Mouse (Mus musculus) midbrain, postnatal 0 days (tissue): ENCODE measurements around the gene Slc1a6. TPM values are rescaled to one million over a fixed set of nuclear protein-coding genes. Genes with fewer than 3 reads are reported as not detected.

Experiments
- ATAC-seq: fragments of 200-750 bp; cut with Nextera tagmentation; 2 replicates; pipeline ENCODE4 v1.8.0; 2017; ENCODE audit warnings: moderate number of reproducible peaks, mild to moderate bottlenecking, moderate TSS enrichment, moderate library complexity; ENCODE audit not compliant: low FRiP score
- DNase-seq: peaks from one replicate; pipeline ENCODE4 v3.0.0-alpha.2; 2015; ENCODE audit warnings: low spot score
- H3K27ac ChIP-seq: fragments of 300-500 bp; sonication (generic); 2 replicates; pipeline ENCODE4 v1.5.1; 2014; ENCODE audit warnings: low read depth, mild to moderate bottlenecking, low read length, mixed read lengths
- H3K27me3 ChIP-seq: fragments of 300-500 bp; sonication (generic); 2 replicates; pipeline ENCODE4 v1.6.1; 2014; ENCODE audit warnings: low read length, control low read depth, mixed read lengths; ENCODE audit not compliant: insufficient read depth
- H3K36me3 ChIP-seq: fragments of 300-500 bp; sonication (generic); 2 replicates; pipeline ENCODE4 v1.6.1; 2014; ENCODE audit warnings: low read length, control low read depth, mixed read lengths; ENCODE audit not compliant: insufficient read depth
- H3K4me1 ChIP-seq: fragments of 300-500 bp; sonication (generic); 2 replicates; pipeline ENCODE4 v1.6.1; 2014; ENCODE audit warnings: mild to moderate bottlenecking, control low read depth, antibody characterized with exemption, low read length, mixed read lengths; ENCODE audit not compliant: insufficient read depth
- H3K4me2 ChIP-seq: fragments of 300-500 bp; sonication (generic); 2 replicates; pipeline ENCODE4 v1.6.1; 2014; ENCODE audit warnings: low read depth, mild to moderate bottlenecking, low read length, mixed read lengths; ENCODE audit not compliant: poor library complexity, severe bottlenecking
- H3K4me3 ChIP-seq: fragments of 300-500 bp; sonication (generic); 2 replicates; pipeline ENCODE4 v1.5.1; 2014; ENCODE audit warnings: low read depth, mild to moderate bottlenecking, low read length, moderate library complexity
- H3K9ac ChIP-seq: fragments of 300-500 bp; sonication (generic); replicated peaks from 2 replicates; pipeline ENCODE4 v1.6.1; 2014; ENCODE audit warnings: mild to moderate bottlenecking, low read length, moderate library complexity, mixed read lengths; ENCODE audit not compliant: poor library complexity, severe bottlenecking
- H3K9me3 ChIP-seq: fragments of 300-500 bp; sonication (generic); 2 replicates; pipeline ENCODE4 v1.6.1; 2016; ENCODE audit warnings: low read length, control low read depth
- CTCF ChIP-seq: IDR thresholded peaks from 2 replicates; pipeline ENCODE4 v1.5.1; 2016; ENCODE audit warnings: antibody characterized with exemption, mild to moderate bottlenecking
- WGBS: fragments of 180-500 bp; shearing (Covaris S2); extraction: QIAGEN DNeasy Blood & Tissue Kit; methylation state at CpG from one replicate; pipeline ENCODE4 v1.1.7; 2014; 5-methylcytosine and 5-hydroxymethylcytosine counted together
- polyA plus RNA-seq: library from polyadenylated mRNA; unstranded; fragments of >200 nt; fragmentation: Nextera tagmentation; extraction: Ambion mirVana; gene quantifications from 2 replicates; pipeline ENCODE4 v1.2.1, GENCODE M21; 2015
- total RNA-seq: library from RNA; depleted of rRNA; stranded (reverse); fragments of >200 nt; gene quantifications from 2 replicates; pipeline ENCODE4 v1.2.3, GENCODE M21; 2014; rRNA removed

The Slc1a6 gene
- total RNA-seq (45.9 and 66.1 TPM in 2 replicates), polyA plus RNA-seq (30.7 and 33.4 TPM in 2 replicates)

- Histone ChIP-seq H3K4me3 (peak within 1 kb of the TSS; percentile 75), H3K27me3 (no peaks in the 10 kb centered on the region), H3K4me1 (0 out of 2 replicates have a peak, but pooled peaks cover 2% of the 10 kb centered on the region), H3K9me3 (no peaks in the 10 kb centered on the region), H3K9ac (peak within 1 kb of the TSS; percentile 85), H3K36me3 (no peaks in the 10 kb centered on the region), H3K4me2 (peak within 1 kb of the TSS; percentile 70), H3K27ac (peak within 1 kb of the TSS; percentile 72)
- DNase-seq (peak; percentile 36), ATAC-seq (peak; percentile 81)
- TF ChIP-seq CTCF, result no peak
- WGBS, result under 1% methylated on average over 37 of the region's 54 CpGs
These were observed at the start of gene Slc1a6 for GRCm38 (mm10) chr10:78779981-78780651. Slc1a6 (plus strand) TSS chr10:78780496.

GRCm38 (mm10) chr10:78739821-78740220 lies 40.5 kb upstream of the Slc1a6 start:
- H3K9me3 ChIP-seq, result no peaks in the 10 kb centered on the region
- H3K9ac ChIP-seq, result no peak overlapping the region
- no peak for TF ChIP-seq CTCF
- H3K4me3 ChIP-seq, result no peak overlapping the region
- no peak overlapping the region for H3K27ac ChIP-seq
- no peaks in the 10 kb centered on the region for H3K4me1 ChIP-seq
- no peak overlapping the region for H3K4me2 ChIP-seq
- no peak for ATAC-seq
- no peak for DNase-seq
- WGBS, result 87% methylated on average over 4 of the region's 4 CpGs
- no peaks in the 10 kb centered on the region for H3K36me3 ChIP-seq
- no peaks in the 10 kb centered on the region for H3K27me3 ChIP-seq

GRCm38 (mm10) chr10:78743721-78744120 lies 36.6 kb upstream of the Slc1a6 start:
- no peak overlapping the region for H3K9ac ChIP-seq
- no peaks in the 10 kb centered on the region for H3K27me3 ChIP-seq
- H3K4me2 ChIP-seq, result no peak overlapping the region
- no peak overlapping the region for H3K27ac ChIP-seq
- no peaks in the 10 kb centered on the region for H3K9me3 ChIP-seq
- H3K4me1 ChIP-seq, result no peaks in the 10 kb centered on the region; the same call in 1 of the 2 replicates
- ATAC-seq (no peak), DNase-seq (no peak)
- H3K36me3 ChIP-seq, result no peaks in the 10 kb centered on the region
- peak; percentile 33 for TF ChIP-seq CTCF
- H3K4me3 ChIP-seq, result no peak overlapping the region

GRCm38 (mm10) chr10:78745453-78746232 lies 34.7 kb upstream of the Slc1a6 start:
- Histone ChIP-seq H3K9ac (no peak overlapping the region), H3K4me3 (no peak overlapping the region), H3K27me3 (no peaks in the 10 kb centered on the region), H3K9me3 (no peaks in the 10 kb centered on the region), H3K36me3 (no peaks in the 10 kb centered on the region), H3K27ac (no peak overlapping the region), H3K4me2 (no peak overlapping the region), H3K4me1 (no peaks in the 10 kb centered on the region; the same call in 1 of the 2 replicates)
- no peak for DNase-seq
- WGBS, result 61% methylated on average over 4 of the region's 4 CpGs
- ATAC-seq, result no peak
- peak; percentile 57 for TF ChIP-seq CTCF

GRCm38 (mm10) chr10:78747035-78747721 lies 33.1 kb upstream of the Slc1a6 start:
- Histone ChIP-seq H3K9ac (peak overlapping the region; percentile 65), H3K4me3 (peak overlapping the region; percentile 49), H3K4me1 (no peaks in the 10 kb centered on the region; the same call in 1 of the 2 replicates), H3K4me2 (peak overlapping the region; percentile 67), H3K27ac (peak overlapping the region; percentile 73), H3K9me3 (no peaks in the 10 kb centered on the region), H3K27me3 (no peaks in the 10 kb centered on the region), H3K36me3 (no peaks in the 10 kb centered on the region)
- DNase-seq, result peak; percentile 75
- 3% methylated on average over 27 of the region's 27 CpGs for WGBS
- peak; percentile 88 for ATAC-seq
- TF ChIP-seq CTCF, result peak; percentile 12; the same call in 1 of the 2 replicates
